Mouse (Mus musculus): Measurements from ENCODE around the gene Snx20.

GRCm38 (mm10) chr8:88596042-88596441 is 39.9 kb downstream of the Snx20 start:
- no peak for TF ChIP-seq CHD2 (IDR thresholded peaks at IDR 0.05; ENCODE audit: low read depth, low read length)
- TF ChIP-seq HCFC1 (IDR thresholded peaks at IDR 0.05; ENCODE audit: borderline replicate concordance, insufficient read depth, low read length) = no peak

All from ES-E14 (cell line).